Mouse (Mus musculus): ENCODE data around the gene Cdh4.
A peak's percentile ranks its signal among the peaks of the same experiment; 100 is the strongest.

The Cdh4 gene

GRCm38 (mm10) chr2:179591661-179592060 is 149.4 kb downstream of the Cdh4 start:
- no peak for DNase-seq (ENCODE audit: low read depth, low spot score)

DNA sequence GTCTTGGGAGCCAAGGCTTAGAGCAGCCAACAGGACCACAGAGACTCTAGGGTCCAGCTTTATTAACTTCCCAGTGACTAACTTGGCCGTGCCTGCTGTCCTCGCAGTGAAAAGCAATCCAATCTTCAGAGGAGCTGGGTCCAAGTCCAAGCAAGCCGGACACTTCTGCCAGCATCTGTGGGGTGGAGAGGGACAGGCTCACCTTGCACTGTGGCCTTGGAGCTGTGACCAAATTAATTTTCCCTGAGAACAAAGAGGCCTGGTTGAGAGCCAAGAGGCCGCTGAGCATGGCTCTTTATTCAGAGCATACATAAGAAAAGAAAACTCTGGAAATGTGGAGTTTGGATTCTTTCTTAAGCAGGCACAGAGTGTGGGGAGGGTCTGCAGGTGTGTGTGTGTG is 152.8 kb downstream of the Cdh4 start:
- DNase-seq (ENCODE audit: low read depth, low spot score) = no peak

DNA sequence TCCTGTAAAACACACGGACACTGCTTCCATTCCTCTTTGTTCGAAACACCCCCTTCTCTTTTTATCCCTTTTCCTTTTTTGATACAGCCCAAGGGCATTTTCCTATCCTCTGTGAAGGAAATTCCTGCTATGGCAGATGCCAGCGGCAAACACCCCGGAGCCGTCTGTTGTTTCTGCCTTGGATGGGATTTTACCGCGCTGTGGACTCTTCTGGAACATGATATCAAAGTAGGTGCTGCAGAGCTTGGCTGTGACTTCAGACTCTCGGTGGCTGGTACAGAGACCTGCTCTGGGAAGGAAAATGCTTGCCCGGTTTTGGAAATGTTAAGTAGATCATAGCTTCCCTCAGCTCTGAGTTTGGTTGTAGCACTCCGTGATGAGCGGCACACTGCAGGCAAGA is 156.7 kb downstream of the Cdh4 start:
- DNase-seq (ENCODE audit: low read depth, low spot score) = no peak

DNA sequence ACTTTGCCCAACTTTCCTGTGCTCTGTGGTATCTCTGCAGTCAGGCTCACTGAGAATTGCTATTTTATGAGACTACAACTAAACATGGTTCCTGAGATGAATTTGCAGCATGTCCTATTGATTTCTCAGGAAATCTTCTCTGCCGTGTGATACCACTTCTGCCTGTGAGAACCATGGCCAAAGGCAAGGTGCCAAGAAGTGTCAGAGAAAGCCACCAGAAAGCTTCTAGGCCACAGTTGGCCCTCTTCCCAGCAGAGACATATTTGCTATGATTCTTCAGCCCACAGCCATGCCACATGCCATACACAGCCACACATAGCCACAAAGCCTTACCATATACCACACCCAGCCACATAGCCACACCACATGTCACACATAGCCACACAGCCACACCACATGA is 157.7 kb downstream of the Cdh4 start:
- DNase-seq (ENCODE audit: low read depth, low spot score) = no peak

DNA sequence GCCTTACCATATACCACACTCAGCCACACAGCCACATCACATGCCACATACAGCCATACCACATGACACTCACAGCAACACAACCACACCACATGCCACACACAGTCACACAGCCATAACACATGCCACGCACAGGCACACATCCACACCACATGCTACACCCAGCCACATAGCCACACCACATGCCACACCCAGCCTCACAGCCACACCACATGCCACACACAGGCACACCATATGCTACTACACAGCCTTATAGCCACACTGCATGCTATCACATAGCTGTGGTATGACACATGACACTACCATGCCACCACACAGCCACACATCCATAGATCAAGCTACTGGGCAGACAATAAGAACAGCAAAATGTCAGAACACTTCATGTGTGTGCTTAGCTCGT is 158.1 kb downstream of the Cdh4 start:
- no peak for DNase-seq (ENCODE audit: low read depth, low spot score)

DNA sequence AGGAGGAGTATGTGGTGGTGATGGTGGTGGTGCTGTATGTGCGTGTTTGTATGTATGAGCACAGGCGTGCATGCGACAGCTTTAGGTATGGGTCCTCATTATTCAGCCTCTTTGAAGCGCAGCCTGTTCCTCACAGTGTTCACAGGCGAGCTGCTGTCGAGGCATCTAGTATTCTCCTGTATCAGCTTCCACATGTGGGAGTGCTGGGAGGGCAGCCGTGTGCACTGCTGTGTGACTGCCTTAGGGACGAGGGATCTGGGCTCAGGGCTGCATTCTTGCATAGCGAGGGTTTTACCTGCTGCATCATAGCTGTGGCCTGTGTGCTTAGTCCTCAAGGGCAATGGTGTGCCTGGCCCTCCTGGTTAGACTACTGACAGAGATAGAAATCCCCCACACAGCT is 158.9 kb downstream of the Cdh4 start:
- no peak for DNase-seq (ENCODE audit: low read depth, low spot score)

DNA sequence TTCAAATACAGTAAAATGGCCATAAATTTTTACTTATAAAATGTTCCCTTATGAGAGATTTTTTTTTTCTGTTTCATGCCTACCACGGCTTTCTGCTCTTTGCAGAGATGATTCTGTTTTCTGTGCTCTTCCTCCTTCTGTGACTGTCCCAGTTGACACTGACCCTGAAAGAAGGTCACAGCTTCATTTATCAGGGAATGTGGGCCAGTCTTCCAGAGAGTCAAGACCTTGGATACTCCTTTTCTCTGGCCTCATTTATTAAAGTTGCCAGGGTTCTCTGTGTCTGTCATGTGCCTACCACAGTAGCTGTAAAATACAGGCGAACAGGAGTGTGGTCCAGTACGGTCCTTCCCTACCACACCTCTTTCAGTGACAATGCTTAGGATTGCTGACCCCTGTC is 162.5 kb downstream of the Cdh4 start:
- no peak for DNase-seq (ENCODE audit: low read depth, low spot score)

GRCm38 (mm10) chr2:179605255-179605654 is 163.0 kb downstream of the Cdh4 start:
- DNase-seq (ENCODE audit: low read depth, low spot score) = no peak

GRCm38 (mm10) chr2:179606341-179606740 is 164.1 kb downstream of the Cdh4 start:
- no peak for DNase-seq (ENCODE audit: low read depth, low spot score)

- no peak for DNase-seq (ENCODE audit: low read depth, low spot score)
Observed at GRCm38 (mm10) chr2:179615906-179616305, 173.7 kb downstream of the Cdh4 start.

DNA sequence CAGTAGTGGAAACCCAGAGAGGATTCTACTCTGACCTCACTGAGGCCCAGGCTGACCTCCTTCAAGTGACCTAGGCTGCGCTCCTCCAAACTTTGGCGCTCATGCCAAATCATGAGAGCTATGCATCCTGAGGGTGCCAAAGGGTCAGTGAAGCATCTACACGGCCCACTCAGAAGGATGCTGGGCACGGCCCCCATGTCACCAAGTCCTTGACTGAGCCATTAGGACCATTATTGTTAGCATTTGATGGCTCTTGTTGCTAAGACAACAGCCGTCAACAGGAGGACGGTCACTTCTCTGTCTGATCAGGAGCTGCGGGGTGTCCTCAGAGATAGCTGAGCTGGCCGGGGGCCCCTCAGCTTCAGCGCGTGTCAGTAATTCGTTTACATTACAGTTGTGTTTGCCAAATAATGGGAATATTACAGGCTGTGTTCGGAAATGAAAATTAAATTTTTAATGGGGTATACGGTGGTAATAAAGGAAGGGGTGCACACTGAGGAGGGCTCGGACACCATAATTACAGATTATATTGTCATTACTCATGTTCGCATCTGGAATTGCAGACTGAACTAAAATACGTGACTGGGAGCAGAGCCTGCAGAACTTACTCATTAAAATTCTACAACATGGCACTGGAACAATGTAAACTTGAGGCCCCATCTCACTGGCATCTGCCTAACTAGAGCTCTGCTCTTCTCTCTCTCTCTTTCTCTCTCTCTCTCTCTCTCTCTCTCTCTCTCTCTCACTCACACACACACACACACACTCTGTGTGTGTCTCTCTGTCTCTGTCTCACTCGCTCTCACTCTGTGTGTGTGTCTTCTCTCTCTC is 181.6 kb downstream of the Cdh4 start:
- DNase-seq (ENCODE audit: low read depth, low spot score) = no peak

GRCm38 (mm10) chr2:179627563-179627962 is 185.3 kb downstream of the Cdh4 start:
- no peak for DNase-seq (ENCODE audit: low read depth, low spot score)

GRCm38 (mm10) chr2:179630720-179631119 is 188.5 kb downstream of the Cdh4 start:
- no peak for DNase-seq (ENCODE audit: low read depth, low spot score)

- no peak for DNase-seq (ENCODE audit: low read depth, low spot score)
Observed at GRCm38 (mm10) chr2:179640576-179641301, 198.5 kb downstream of the Cdh4 start.

GRCm38 (mm10) chr2:179648573-179649263 is 206.5 kb downstream of the Cdh4 start:
- peak; percentile 42 for DNase-seq (ENCODE audit: low read depth, low spot score)

DNA sequence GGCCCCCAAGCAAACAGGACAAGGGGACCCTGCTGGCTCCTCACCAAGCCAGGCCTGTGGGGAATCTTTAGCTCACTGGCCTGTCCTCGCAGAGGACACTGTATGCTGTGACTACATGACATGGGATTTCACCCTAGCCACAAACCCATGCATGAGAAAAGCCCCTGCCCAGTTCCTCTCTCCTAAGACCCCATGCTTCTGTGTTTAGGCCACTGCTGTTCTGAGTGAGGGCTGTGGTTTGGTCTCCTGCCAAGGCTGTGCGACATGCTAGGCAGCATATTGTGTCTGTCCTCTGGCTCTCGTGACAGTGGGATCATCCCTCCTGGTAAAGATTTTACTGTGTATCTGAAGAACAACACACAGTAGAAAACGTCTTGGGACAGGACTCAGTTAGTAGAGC is 207.1 kb downstream of the Cdh4 start:
- peak; percentile 16 for DNase-seq (ENCODE audit: low read depth, low spot score)

- no peak for DNase-seq (ENCODE audit: low read depth, low spot score)
Observed at GRCm38 (mm10) chr2:179650168-179650567, 207.9 kb downstream of the Cdh4 start.

DNA sequence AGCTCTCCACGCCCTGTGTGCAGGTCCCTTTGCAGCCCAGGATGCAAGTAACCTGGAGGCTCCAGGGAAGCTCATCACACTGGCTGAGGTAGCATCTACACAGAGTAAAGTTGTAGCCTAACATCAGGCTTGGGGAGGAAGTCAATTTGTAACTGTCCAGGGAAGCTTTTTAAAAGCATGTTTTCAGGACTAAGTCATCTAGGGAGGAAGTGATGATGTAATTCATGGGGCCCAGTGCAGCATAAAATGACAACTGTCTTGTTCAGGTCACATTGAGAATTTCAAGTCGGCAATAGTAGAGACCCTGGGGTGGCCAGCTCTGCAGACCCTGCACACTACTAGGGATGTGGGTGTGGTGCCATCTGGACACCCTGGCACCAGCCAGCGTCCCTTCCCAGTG is 213.3 kb downstream of the Cdh4 start:
- DNase-seq (ENCODE audit: low read depth, low spot score) = no peak

DNA sequence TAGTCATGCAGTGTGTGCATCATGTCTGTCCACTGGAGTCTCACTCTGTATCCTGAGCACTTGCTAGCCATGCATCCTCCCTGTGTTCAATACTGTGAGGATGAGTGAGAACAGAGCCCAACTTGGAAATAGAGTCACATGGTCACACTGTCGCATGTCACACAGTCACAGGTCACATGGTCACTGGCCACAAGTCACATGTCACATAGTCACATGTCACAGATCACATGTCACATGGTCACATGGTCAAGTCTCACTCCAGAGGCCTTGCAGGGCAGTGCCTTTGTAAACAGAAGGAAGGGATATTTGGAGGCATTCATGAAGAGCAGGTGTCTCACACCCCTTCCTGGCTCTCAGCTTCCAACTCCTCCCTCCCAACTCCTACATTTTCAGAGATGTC is 217.0 kb downstream of the Cdh4 start:
- no peak for DNase-seq (ENCODE audit: low read depth, low spot score)

- peak; percentile 11 for DNase-seq (ENCODE audit: low read depth, low spot score)
Observed at GRCm38 (mm10) chr2:179661998-179662714, 219.9 kb downstream of the Cdh4 start.

- DNase-seq (ENCODE audit: low read depth, low spot score) = no peak
Observed at GRCm38 (mm10) chr2:179662739-179663138, 220.5 kb downstream of the Cdh4 start.

- DNase-seq (ENCODE audit: low read depth, low spot score) = peak; percentile 10
Observed at GRCm38 (mm10) chr2:179663652-179664051, 221.4 kb downstream of the Cdh4 start.

All from A20 (cell line).